Mouse (Mus musculus): ENCODE measurements around the gene Erbb2. TPM values are rescaled to one million over a fixed set of nuclear protein-coding genes. Genes with fewer than 3 reads are reported as not detected.
"Not testable (repeated sequence)": the region's sequence is repeated elsewhere in the genome, so short reads cannot be mapped to it uniquely, and the experiment has no call there.

Gene Erbb2
- polyA plus RNA-seq, 1 experiment from 2014 or later: 1.2 TPM

GRCm38 (mm10) chr11:98376756-98377155, 35.5 kb upstream of the Erbb2 start:
- Histone ChIP-seq H3K9ac (replicated peaks) (no peak overlapping the region), H3K27ac (ENCODE audit: low read depth) (no peak overlapping the region), H3K4me3 (ENCODE audit: low read depth, low read length) (no peak overlapping the region), H3K27me3 (ENCODE audit: insufficient read depth, low read length) (no peaks in the 10 kb centered on the region), H3K4me2 (ENCODE audit: low read depth, low read length) (no peak overlapping the region), H3K9me3 (ENCODE audit: low read length) (no peaks in the 10 kb centered on the region), H3K36me3 (replicated peaks; ENCODE audit: insufficient read depth, low read length) (peaks cover 54% of the 10 kb centered on the region), H3K4me1 (ENCODE audit: insufficient read depth) (no peaks in the 10 kb centered on the region)
- DNase-seq (no peak), ATAC-seq (no peak)
- WGBS (ENCODE audit: insufficient replicate concordance): 83% methylated on average over 5 of the region's 5 CpGs
- TF ChIP-seq CTCF (IDR thresholded peaks at IDR 0.05; ENCODE audit: low read depth) (no peak), EP300 (IDR thresholded peaks at IDR 0.05; ENCODE audit: low read depth) (no peak)

GRCm38 (mm10) chr11:98377787-98378186, 34.5 kb upstream of the Erbb2 start:
- no peak overlapping the region for H3K27ac ChIP-seq (ENCODE audit: low read depth)
- TF ChIP-seq EP300 (IDR thresholded peaks at IDR 0.05; ENCODE audit: low read depth): no peak
- TF ChIP-seq CTCF (IDR thresholded peaks at IDR 0.05; ENCODE audit: low read depth): no peak
- H3K27me3 ChIP-seq (ENCODE audit: insufficient read depth, low read length): no peaks in the 10 kb centered on the region
- WGBS (ENCODE audit: insufficient replicate concordance): 77% methylated on average over 11 of the region's 11 CpGs
- no peak overlapping the region for H3K4me2 ChIP-seq (ENCODE audit: low read depth, low read length)
- no peaks in the 10 kb centered on the region for H3K4me1 ChIP-seq (ENCODE audit: insufficient read depth)
- DNase-seq (no peak), ATAC-seq (no peak)
- no peak overlapping the region for H3K4me3 ChIP-seq (ENCODE audit: low read depth, low read length)
- H3K9ac ChIP-seq (replicated peaks): no peak overlapping the region
- no peaks in the 10 kb centered on the region for H3K9me3 ChIP-seq (ENCODE audit: low read length)
- H3K36me3 ChIP-seq (replicated peaks; ENCODE audit: insufficient read depth, low read length): peaks cover 54% of the 10 kb centered on the region

DNA sequence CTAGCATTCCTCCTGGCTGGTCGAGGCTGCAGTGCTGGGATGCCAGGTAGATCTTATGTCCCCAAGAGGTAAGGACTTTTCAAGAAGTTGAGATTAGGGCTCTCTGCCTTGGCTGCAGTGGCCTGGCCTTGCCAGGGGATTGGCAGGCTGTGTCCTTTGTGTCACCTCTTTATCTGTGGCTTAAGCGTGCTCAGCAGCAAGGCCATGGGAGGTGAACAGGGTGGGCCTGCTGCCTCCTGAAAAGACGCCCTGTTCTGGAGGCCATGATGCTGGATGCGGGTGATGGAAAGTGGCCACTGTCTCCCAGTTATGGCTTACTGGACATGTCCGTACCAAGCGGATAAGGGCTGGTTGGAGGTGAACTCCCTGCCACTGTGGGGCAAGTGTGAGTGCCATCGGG, 32.9 kb upstream of the Erbb2 start:
- Histone ChIP-seq H3K4me1 (ENCODE audit: insufficient read depth) (no peaks in the 10 kb centered on the region), H3K4me3 (ENCODE audit: low read depth, low read length) (no peak overlapping the region), H3K9ac (replicated peaks) (no peak overlapping the region), H3K36me3 (replicated peaks; ENCODE audit: insufficient read depth, low read length) (peaks cover 50% of the 10 kb centered on the region), H3K27ac (ENCODE audit: low read depth) (no peak overlapping the region), H3K9me3 (ENCODE audit: low read length) (no peaks in the 10 kb centered on the region), H3K27me3 (ENCODE audit: insufficient read depth, low read length) (no peaks in the 10 kb centered on the region), H3K4me2 (ENCODE audit: low read depth, low read length) (no peak overlapping the region)
- ATAC-seq: no peak
- no peak for TF ChIP-seq EP300 (IDR thresholded peaks at IDR 0.05; ENCODE audit: low read depth)
- TF ChIP-seq CTCF (IDR thresholded peaks at IDR 0.05; ENCODE audit: low read depth): no peak
- DNase-seq: no peak
- WGBS (ENCODE audit: insufficient replicate concordance): 79% methylated on average over 7 of the region's 7 CpGs

- no peak overlapping the region for H3K27ac ChIP-seq (ENCODE audit: low read depth)
- no peak overlapping the region for H3K4me2 ChIP-seq (ENCODE audit: low read depth, low read length)
- peaks cover 45% of the 10 kb centered on the region for H3K36me3 ChIP-seq (replicated peaks; ENCODE audit: insufficient read depth, low read length)
- no peak overlapping the region for H3K9ac ChIP-seq (replicated peaks)
- H3K27me3 ChIP-seq (ENCODE audit: insufficient read depth, low read length): no peaks in the 10 kb centered on the region
- ATAC-seq (no peak), DNase-seq (no peak)
- H3K9me3 ChIP-seq (ENCODE audit: low read length): no peaks in the 10 kb centered on the region
- H3K4me1 ChIP-seq (ENCODE audit: insufficient read depth): no peaks in the 10 kb centered on the region
- TF ChIP-seq EP300 (IDR thresholded peaks at IDR 0.05; ENCODE audit: low read depth): no peak
- TF ChIP-seq CTCF (IDR thresholded peaks at IDR 0.05; ENCODE audit: low read depth): no peak
- WGBS (ENCODE audit: insufficient replicate concordance): 81% methylated on average over 6 of the region's 6 CpGs
- H3K4me3 ChIP-seq (ENCODE audit: low read depth, low read length): no peak overlapping the region
Measured at GRCm38 (mm10) chr11:98380106-98380505, 32.2 kb upstream of the Erbb2 start.

GRCm38 (mm10) chr11:98381651-98382050, 30.6 kb upstream of the Erbb2 start:
- TF ChIP-seq CTCF (IDR thresholded peaks at IDR 0.05; ENCODE audit: low read depth): no peak
- TF ChIP-seq EP300 (IDR thresholded peaks at IDR 0.05; ENCODE audit: low read depth): no peak
- no peaks in the 10 kb centered on the region for H3K4me1 ChIP-seq (ENCODE audit: insufficient read depth)
- no peak for DNase-seq
- peaks cover 30% of the 10 kb centered on the region for H3K36me3 ChIP-seq (replicated peaks; ENCODE audit: insufficient read depth, low read length)
- H3K4me3 ChIP-seq (ENCODE audit: low read depth, low read length): no peak overlapping the region
- no peak overlapping the region for H3K27ac ChIP-seq (ENCODE audit: low read depth)
- no peak overlapping the region for H3K4me2 ChIP-seq (ENCODE audit: low read depth, low read length)
- WGBS (ENCODE audit: insufficient replicate concordance): 88% methylated on average over 2 of the region's 2 CpGs
- no peak overlapping the region for H3K9ac ChIP-seq (replicated peaks)
- H3K27me3 ChIP-seq (ENCODE audit: insufficient read depth, low read length): peaks cover 10% of the 10 kb centered on the region
- H3K9me3 ChIP-seq (ENCODE audit: low read length): no peaks in the 10 kb centered on the region
- ATAC-seq: no peak

- not testable (repeated sequence) for H3K9me3 ChIP-seq (ENCODE audit: low read length); ATAC-seq; DNase-seq; H3K4me2 ChIP-seq (ENCODE audit: low read depth, low read length); H3K9ac ChIP-seq (replicated peaks); H3K4me3 ChIP-seq (ENCODE audit: low read depth, low read length); H3K27ac ChIP-seq (ENCODE audit: low read depth); H3K4me1 ChIP-seq (ENCODE audit: insufficient read depth)
- H3K27me3 ChIP-seq (ENCODE audit: insufficient read depth, low read length): peaks cover 18% of the 10 kb centered on the region
- 0 out of 2 replicates have a peak, but pooled peaks have one; percentile 13 for TF ChIP-seq CTCF (IDR thresholded peaks at IDR 0.05; ENCODE audit: low read depth)
- 24% methylated on average over 2 of the region's 2 CpGs for WGBS (ENCODE audit: insufficient replicate concordance)
- H3K36me3 ChIP-seq (replicated peaks; ENCODE audit: insufficient read depth, low read length): peaks cover 24% of the 10 kb centered on the region
Measured at GRCm38 (mm10) chr11:98382405-98382804, 29.9 kb upstream of the Erbb2 start.

All from liver, postnatal 0 days (tissue).